Mouse (Mus musculus) thymus, postnatal 0 days (tissue): ENCODE measurements around the gene Uqcrh. TPM values are rescaled to one million over a fixed set of nuclear protein-coding genes. Genes with fewer than 3 reads are reported as not detected.
A peak's percentile ranks its signal among the peaks of the same experiment; 100 is the strongest.

ENCODE experiments used
- DNase-seq: peaks from one replicate; pipeline ENCODE4 v3.0.0-alpha.2; 2015; ENCODE audit warnings: low spot score
- polyA plus RNA-seq: library from polyadenylated mRNA; unstranded; fragments of >200 nt; fragmentation: Nextera tagmentation; extraction: Ambion mirVana; gene quantifications from 2 replicates; pipeline ENCODE4 v1.2.1, GENCODE M21; 2015

Uqcrh gene
- polyA plus RNA-seq = 652 and 689 TPM in 2 replicates

DNA sequence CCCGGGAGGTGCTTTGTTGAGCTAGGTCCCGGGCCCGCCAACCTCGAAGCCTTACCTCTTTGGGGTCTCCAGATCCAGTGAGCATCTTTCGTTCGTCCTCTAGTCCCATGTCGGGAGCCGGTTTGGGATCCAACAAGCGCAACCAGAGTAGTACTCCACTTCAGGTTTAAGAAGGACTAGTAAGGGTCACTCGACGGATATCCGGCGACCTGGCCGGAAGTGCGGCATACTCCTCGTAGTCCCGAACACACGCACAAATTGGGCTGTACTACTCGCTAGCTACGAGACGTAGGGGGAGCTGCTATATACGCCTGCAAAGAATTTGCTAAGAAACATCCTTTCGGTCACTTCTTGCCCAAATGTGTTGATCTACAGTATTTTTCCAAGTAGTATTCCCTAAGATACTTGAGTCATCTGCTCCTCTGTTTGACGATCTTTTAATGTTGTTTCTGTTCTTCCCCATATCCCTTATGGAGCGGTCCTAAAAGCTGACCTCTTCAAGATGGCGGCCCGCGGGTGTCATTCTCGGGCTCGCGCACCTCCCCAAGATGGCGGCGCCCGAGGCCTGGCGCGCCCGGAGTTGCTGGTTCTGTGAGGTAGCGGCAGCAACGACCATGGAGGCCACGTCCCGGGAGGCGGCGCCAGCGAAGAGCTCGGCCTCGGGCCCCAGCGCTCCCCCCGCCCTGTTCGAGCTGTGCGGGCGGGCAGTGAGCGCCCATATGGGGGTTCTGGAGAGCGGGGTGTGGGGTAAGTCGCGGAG lies at the start of gene Uqcrh, which contains the start of gene Lrrc41:
Gene Uqcrh (minus strand): TSS at position 211 of the 760 bp plus-strand sequence.
Gene Lrrc41 (plus strand): TSS at position 409 of the 760 bp plus-strand sequence.
- DNase-seq = peak; percentile 96

DNA sequence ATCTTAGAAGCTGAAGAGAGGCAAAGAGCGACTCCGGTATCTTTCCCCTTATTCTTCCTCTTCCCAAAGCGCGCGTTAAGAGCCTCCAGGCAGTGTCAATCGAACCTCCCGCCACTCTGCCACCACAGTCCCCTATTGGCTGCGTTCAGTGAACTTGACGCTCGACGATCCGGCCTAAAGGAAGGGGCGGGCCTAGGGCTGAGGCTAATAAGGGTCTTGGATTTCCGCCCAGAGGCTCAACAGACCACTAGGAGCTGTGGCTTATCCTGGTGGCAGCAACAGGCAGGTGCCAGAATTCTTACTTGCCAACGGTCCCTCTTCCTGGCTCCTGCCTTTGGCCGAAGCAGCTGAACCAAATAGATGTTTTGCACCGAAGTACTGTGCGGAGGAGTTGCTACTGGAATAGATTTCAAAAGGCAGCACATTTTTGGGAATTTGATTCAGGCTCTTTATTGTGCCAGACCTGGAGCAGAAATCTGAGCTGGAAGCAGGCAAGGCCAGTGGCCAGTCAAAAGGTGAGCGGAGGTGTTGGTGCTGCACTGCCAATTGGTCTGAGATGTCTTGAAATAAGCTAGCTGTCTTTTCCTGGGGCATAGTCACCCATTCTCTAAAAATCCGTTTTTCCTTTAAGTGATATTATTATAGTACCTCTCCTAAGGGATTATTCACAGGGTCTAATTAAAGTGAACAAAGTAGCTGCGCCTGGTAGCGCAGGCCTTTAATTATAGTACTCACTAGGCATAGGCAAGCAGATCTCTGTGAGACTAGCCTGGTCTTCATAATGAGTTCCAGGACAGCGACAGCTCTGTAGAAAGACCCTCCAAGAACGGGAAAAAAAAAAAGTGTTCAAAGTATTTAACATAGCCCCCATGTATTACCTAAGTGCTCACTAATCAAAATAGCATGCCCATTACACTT lies 49.0 kb upstream of the Uqcrh start, which contains the start of the genes Rad54l and Pomgnt1:
Gene Rad54l (minus strand): TSS at position 89 of the 918 bp plus-strand sequence.
Gene Pomgnt1 (plus strand): TSS at position 239 of the 918 bp plus-strand sequence.
- peak; percentile 78 for DNase-seq

DNA sequence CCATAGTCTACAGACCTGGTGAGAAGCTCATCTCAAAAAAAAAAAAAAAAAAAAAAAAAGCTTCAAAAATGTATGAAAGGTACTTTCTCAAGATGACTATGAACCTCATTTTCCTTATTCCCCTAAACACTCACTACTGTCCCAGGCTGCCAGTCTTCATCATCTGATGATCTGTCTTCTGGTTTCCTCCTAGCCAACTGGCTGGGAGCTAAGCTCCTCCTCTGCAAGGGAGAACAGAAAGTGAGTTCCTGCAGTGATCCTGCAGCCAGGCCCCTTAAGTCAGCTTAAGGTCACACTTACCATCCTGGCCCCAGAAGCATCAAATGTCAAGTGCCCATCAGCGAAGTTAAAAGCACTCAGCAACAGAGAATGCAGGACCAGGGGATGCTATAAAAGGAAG lies 47.9 kb upstream of the Uqcrh start:
- DNase-seq = no peak

- no peak for DNase-seq
Observed at GRCm38 (mm10) chr4:116111486-116111885, 36.6 kb upstream of the Uqcrh start.

GRCm38 (mm10) chr4:116110695-116111094 lies 35.8 kb upstream of the Uqcrh start:
- no peak for DNase-seq

GRCm38 (mm10) chr4:116105278-116105677 lies 30.4 kb upstream of the Uqcrh start:
- no peak for DNase-seq

GRCm38 (mm10) chr4:116100959-116101358 lies 26.1 kb upstream of the Uqcrh start:
- no peak for DNase-seq

DNA sequence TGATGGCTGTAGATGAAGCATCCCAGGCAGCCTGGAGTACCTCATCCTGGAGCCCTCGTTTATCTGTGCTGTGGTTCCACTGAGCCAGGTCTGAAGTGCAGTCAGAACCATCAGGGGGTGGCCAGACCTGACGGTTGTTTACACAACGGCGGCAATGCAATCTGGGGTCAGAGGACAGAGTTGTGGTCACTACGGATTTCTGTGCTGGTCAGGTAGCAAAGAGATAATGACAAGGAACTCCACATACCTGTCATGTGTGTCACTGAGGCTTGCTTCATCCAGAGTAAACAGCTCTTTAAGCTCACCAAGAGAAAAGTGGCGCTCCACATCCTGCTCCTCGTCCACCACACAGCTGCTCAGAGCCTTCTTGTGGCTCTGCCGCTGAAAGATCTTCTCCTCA lies 22.3 kb upstream of the Uqcrh start:
- no peak for DNase-seq

DNA sequence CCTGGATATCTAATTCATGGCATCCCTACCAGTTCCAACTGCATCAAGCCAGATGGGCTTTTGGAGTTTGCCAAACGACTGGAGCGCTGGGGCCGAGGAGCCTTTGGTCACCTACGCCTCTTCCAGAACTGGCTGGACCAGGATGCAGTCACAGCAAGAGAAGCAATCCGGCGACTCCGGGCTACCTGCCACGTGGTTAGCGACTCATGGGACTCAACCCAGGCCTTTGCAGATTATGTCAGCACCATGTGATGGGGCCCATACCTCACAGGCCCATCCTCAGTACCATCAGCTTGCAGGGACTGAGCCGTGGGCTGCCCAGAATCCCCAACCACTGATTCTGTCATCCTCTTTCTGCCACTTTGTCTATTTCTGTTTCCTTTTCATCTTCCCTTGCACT lies 21.4 kb upstream of the Uqcrh start:
- DNase-seq = no peak

DNA sequence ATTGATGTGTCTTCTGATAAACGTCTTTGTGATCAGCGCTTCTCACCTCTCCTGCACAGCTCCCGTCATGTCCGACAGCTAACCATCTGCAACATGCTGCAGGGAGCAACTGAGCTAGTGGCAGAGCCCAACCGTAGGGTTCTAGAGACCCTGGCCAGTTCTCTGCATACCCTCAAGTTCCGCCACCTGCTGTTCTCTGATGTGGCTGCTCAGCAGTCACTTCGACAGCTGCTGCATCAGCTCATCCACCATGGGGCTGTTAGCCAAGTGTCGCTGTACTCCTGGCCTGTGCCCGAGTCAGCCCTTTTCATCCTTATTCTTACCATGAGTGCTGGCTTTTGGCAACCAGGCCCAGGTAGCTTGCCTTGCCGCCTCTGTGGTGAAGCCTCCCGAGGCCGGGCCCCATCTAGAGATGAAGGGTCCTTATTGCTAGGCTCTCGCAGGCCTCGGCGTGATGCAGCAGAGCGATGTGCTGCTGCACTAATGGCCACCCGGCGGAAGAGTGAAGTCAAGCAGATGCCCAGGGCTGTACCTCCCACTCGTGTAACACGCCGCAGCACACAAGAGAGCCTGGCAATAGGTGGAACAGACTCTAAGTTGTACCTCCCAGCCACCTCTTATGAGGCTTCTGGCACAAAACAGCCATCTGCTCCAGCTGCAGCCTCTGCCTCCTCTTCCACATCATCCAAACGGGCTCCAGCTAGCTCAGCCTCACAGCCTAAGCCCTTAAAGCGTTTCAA lies 13.8 kb upstream of the Uqcrh start:
- DNase-seq = peak; percentile 48

- DNase-seq = peak; percentile 15
Observed at GRCm38 (mm10) chr4:116077240-116078095, 2.6 kb upstream of the Uqcrh start.

DNA sequence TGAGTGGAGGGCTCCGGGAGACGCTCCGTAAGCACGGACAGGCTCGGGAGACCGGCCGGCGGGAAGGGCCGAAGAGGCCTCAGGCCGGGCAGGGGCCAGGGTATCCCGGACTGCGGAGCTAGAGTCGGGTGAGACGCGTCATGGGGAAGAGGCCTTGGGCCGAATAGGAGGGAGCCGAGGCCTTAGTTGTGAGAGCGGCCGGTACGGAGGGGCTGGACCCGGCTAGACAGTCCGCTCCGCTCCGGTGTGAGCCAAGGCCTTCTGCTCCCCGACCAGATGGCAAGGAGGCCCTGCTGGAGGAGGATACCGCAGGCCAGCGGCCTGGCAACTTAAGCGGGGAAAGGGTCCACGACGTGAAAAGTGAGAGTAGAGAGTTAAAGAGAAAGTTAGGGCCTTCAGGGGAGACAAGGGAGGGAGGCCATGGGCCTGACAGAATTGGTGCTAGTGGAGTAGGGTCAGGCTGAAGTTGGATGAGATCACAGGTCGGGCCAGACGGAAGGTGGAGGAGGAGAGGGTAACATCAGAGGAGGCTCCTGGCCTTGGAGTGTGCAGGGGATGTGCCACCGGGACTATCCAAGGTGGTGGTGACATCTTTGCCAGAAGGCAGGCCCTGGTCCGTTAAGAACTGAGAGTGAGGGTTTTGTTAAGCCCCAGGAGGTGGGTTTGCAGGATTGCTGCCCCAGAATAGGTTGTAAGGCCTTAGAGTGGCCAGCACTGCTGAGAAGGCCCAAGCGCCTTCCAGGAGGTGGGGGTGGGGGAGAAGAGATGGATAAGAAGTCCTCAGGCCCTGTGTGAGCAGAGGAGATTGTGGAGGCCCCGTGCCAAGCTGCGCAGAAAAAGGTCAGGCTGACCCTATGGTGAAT lies 1.7 kb upstream of the Uqcrh start:
- DNase-seq = peak; percentile 16

DNA sequence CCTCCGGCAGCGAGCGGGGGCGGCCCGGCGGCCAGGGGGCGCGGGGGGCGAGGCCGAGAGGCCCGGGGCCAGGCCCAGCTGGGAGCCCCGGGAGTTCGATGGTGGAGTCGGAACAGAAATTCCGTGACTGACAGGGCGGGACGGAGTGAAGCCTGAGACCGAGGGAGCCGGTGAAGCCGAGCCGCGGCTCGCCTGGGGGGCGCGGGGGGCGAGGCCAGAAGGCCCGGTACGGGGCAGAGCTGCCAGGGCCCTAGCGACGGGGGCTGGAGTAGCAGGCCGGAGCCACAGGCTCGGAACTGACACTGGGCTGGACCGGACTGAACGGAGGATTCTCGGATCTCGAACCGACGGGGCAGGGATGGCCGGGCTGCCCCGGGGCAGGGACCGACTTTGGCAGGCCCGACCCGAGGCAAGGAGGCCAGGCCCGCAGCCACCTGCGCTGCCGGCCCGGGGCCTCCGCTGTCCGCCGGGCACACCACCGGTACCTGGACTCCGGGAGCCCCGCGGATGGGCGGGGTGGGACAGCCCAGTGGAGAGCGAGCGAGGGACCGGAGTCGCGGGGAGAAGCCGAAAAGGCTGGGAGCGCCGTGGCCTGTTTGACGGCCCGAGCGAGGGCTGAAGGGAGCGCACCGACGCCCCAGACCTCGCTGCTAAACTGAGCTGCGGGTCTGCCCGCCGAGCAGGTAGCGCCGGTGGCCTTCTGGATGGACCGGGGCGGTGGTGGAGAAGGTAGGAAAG lies 929 bp upstream of the Uqcrh start:
- peak; percentile 63 for DNase-seq

GRCm38 (mm10) chr4:116074145-116074675 lies 661 bp downstream of the Uqcrh start:
- DNase-seq = peak; percentile 39

GRCm38 (mm10) chr4:116073146-116073545 lies 1.7 kb downstream of the Uqcrh start:
- peak; percentile 43 for DNase-seq

DNA sequence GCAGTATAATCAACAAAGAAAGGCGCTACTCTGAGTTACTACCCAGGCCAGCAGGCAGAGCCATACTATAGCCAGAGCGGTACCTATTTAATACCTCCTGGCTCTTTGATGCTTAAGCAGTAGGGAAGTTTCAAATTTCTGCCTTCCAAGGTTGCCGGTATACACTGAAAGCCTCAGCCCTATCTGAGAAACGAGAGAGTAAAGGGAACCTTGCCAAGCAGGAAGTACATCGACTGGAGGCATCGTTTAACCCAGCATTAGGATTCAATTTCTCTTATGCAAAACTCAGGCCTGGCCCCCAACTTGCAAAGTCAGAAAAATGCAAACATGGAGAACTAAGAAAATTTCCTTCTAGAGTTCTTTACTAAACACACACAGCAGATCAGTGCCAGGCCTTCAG lies 4.8 kb downstream of the Uqcrh start:
- DNase-seq = no peak

GRCm38 (mm10) chr4:116063855-116064254 lies 11.0 kb downstream of the Uqcrh start:
- DNase-seq = no peak

DNA sequence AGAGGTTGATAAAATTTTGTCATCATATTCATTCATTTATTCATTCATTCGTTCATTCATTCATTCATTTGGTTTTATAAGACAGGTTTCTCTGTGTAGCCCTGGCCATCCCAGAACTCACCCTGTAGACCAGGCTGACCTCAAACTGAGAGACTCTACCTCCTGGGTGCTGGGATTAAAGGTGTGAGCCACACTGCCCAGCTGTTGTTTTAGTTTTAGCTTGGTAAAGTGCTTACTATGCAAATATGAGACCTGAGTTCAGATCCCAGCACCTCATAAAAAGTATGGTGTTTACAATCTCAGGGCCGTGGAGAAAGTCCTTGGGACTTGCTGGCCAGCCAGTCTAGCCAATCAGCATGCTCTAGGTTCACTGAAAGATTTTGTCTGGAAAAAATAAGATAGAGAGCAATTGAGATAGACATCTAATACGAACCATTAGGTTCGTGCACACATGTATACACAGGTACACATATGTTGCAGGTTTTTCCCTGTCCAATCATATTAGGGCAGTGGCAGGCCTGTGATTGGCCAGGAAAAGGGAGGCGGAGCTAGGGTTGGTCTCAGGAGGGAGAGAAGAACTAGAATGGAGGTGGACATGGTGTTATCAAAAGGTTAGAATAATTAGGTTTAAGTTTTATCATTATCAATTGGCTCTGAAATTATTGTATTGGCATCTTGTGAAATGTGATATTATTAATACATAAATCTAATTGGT lies 15.7 kb downstream of the Uqcrh start:
- DNase-seq = no peak
